Mouse (Mus musculus): ENCODE results near the gene Eef1akmt2.

Gene Eef1akmt2

GRCm38 (mm10) chr7:132812619-132813415 is 39.7 kb downstream of the Eef1akmt2 start:
- in situ Hi-C loops (cut with MboI, MseI), result loop anchor here in 1 of 2 experiments (5.0 kb wide), 1 partner anchor 39 kb away; the partner anchor contains the start of gene Eef1akmt2

- in situ Hi-C loops (cut with MboI, MseI), result loop anchor here in 1 of 2 experiments (5.0 kb wide), 1 partner anchor 40 kb away; the partner anchor contains the start of gene Eef1akmt2
Observed at GRCm38 (mm10) chr7:132811716-132812618, 40.5 kb downstream of the Eef1akmt2 start.

GRCm38 (mm10) chr7:132810879-132811278 is 41.6 kb downstream of the Eef1akmt2 start:
- in situ Hi-C loops (cut with MboI, MseI), result loop anchor here in 1 of 2 experiments (5.0 kb wide), 1 partner anchor 41 kb away; the partner anchor contains the start of gene Eef1akmt2

- in situ Hi-C loops (cut with MboI, MseI), result loop anchor here in 1 of 2 experiments (5.0 kb wide), 1 partner anchor 42 kb away; the partner anchor contains the start of gene Eef1akmt2
Observed at GRCm38 (mm10) chr7:132810368-132810767, 42.1 kb downstream of the Eef1akmt2 start.

GRCm38 (mm10) chr7:132809721-132810120 is 42.8 kb downstream of the Eef1akmt2 start:
- in situ Hi-C loops (cut with MboI, MseI), result loop anchor here (5.0 kb wide), 2 partner anchors 43 to 82 kb away; partner anchors contain the start of gene Eef1akmt2 (in 1 of the 2)

GRCm38 (mm10) chr7:132808841-132809682 is 43.4 kb downstream of the Eef1akmt2 start:
- in situ Hi-C loops (cut with MboI, MseI), result loop anchor here in 1 of 2 experiments (5.0 kb wide), 1 partner anchor 82 kb away; no protein-coding TSS in a partner anchor

- in situ Hi-C loops (cut with MboI, MseI), result loop anchor here in 1 of 2 experiments (5.0 kb wide), 1 partner anchor 81 kb away; no protein-coding TSS in a partner anchor
Observed at GRCm38 (mm10) chr7:132808051-132808796, 44.2 kb downstream of the Eef1akmt2 start.

GRCm38 (mm10) chr7:132806926-132807857 is 45.3 kb downstream of the Eef1akmt2 start:
- in situ Hi-C loops (cut with MboI, MseI), result loop anchor here in 1 of 2 experiments (5.0 kb wide), 1 partner anchor 80 kb away; no protein-coding TSS in a partner anchor

- in situ Hi-C loops (cut with MboI, MseI), result loop anchor here in 1 of 2 experiments (5.0 kb wide), 1 partner anchor 79 kb away; no protein-coding TSS in a partner anchor
Observed at GRCm38 (mm10) chr7:132806286-132806685, 46.2 kb downstream of the Eef1akmt2 start.

GRCm38 (mm10) chr7:132804951-132805350 is 47.5 kb downstream of the Eef1akmt2 start:
- in situ Hi-C loops (cut with MboI, MseI), result loop anchor here (5.0 kb wide), 2 partner anchors 38 to 78 kb away; no protein-coding TSS in a partner anchor

- in situ Hi-C loops (cut with MboI, MseI), result loop anchor here (5.0 kb wide), 1 partner anchor 37 kb away; no protein-coding TSS in a partner anchor
Observed at GRCm38 (mm10) chr7:132804461-132804860, 48.0 kb downstream of the Eef1akmt2 start.

- in situ Hi-C loops (cut with MboI, MseI), result loop anchor here (5.0 kb wide), 1 partner anchor 37 kb away; no protein-coding TSS in a partner anchor
Observed at GRCm38 (mm10) chr7:132803962-132804361, 48.5 kb downstream of the Eef1akmt2 start.

- in situ Hi-C loops (cut with MboI, MseI), result loop anchor here (5.0 kb wide), 1 partner anchor 36 kb away; no protein-coding TSS in a partner anchor
Observed at GRCm38 (mm10) chr7:132803336-132803735, 49.1 kb downstream of the Eef1akmt2 start.

GRCm38 (mm10) chr7:132802691-132803090 is 49.8 kb downstream of the Eef1akmt2 start:
- in situ Hi-C loops (cut with MboI, MseI), result loop anchor here (5.0 kb wide), 1 partner anchor 35 kb away; no protein-coding TSS in a partner anchor

- in situ Hi-C loops (cut with MboI, MseI), result loop anchor here (5.0 kb wide), 1 partner anchor 35 kb away; no protein-coding TSS in a partner anchor
Observed at GRCm38 (mm10) chr7:132802066-132802465, 50.4 kb downstream of the Eef1akmt2 start.

- in situ Hi-C loops (cut with MboI, MseI), result loop anchor here (5.0 kb wide), 1 partner anchor 34 kb away; no protein-coding TSS in a partner anchor
Observed at GRCm38 (mm10) chr7:132801509-132801908, 51.0 kb downstream of the Eef1akmt2 start.

- in situ Hi-C loops (cut with MboI, MseI), result loop anchor here (5.0 kb wide), 1 partner anchor 34 kb away; no protein-coding TSS in a partner anchor
Observed at GRCm38 (mm10) chr7:132800868-132801267, 51.6 kb downstream of the Eef1akmt2 start.
